Mouse (Mus musculus): ENCODE data around the gene Dpp7. TPM values are rescaled to one million over a fixed set of nuclear protein-coding genes. Genes with fewer than 3 reads are reported as not detected.

Gene Dpp7
- total and polyA plus RNA-seq, 2 experiments from 2014 or later, result 4.6 to 13.2 TPM

DNA sequence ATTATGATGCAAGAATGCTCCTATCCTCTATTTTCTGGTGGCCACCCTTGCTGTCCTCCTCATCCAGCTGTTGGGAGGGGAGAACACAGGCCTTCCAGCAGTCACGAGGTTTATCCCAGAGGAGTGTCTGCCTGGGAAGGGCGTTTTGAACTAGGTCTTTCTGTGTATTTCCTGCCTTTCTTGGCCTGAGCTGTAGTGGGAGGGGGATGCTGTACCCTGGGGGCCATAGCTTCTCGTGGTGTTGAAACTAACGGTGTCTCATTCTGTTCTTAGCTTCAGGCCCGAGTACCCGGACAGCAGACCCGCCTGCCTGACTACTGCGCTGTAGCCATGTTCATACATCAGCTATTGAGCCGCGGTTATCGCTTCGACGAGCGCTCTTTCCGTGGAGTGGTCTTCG lies 44.1 kb upstream of the Dpp7 start:
- Histone ChIP-seq H3K27me3 (ENCODE audit: control insufficient read depth, insufficient read depth, low read length) (peaks cover 95% of the 10 kb centered on the region), H3K36me3 (replicated peaks; ENCODE audit: control insufficient read depth, insufficient read depth, low read length) (no peaks in the 10 kb centered on the region), H3K27ac (ENCODE audit: low read depth) (no peak overlapping the region), H3K4me1 (ENCODE audit: control insufficient read depth, insufficient read depth) (no peaks in the 10 kb centered on the region), H3K4me3 (ENCODE audit: low read depth, low read length) (peak overlapping the region; percentile 22), H3K9me3 (replicated peaks; ENCODE audit: control insufficient read depth, low read length) (no peaks in the 10 kb centered on the region), H3K4me2 (ENCODE audit: low read depth, low read length) (peak overlapping the region; percentile 36), H3K9ac (replicated peaks; ENCODE audit: low read depth, low read length) (no peak overlapping the region)
- DNase-seq (ENCODE audit: low spot score), result peak; percentile 7
- 20% methylated on average over 16 of the region's 16 CpGs for WGBS
- no peak for TF ChIP-seq EP300 (IDR thresholded peaks at IDR 0.05; ENCODE audit: low read depth)
- no peak for TF ChIP-seq CTCF (IDR thresholded peaks at IDR 0.05; ENCODE audit: low read depth)
- ATAC-seq (ENCODE audit: insufficient read depth, low read depth), result no peak

DNA sequence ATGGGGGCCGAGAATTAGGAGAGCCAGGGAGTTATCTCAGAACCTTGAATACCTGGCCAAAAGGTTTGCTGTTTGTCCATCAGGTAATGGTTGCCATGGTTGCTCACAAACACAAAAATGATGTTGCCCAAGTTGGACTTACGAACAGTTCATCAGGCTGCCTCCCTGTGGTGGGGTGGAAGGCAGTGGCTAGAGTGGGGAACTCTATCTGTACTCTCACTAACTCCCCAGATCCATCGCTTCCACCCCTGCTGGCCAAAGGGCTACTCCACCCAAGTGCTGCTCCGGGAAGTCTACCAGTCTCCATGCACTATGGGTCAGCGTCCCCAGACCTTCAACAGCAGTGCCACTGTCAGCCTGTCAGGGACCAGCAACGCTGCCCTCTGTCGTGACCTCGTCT lies 42.9 kb upstream of the Dpp7 start, which contains the start of gene Npdc1:
Gene Npdc1 (plus strand): TSS at position 301 of the 400 bp plus-strand sequence.
- H3K4me1 ChIP-seq (ENCODE audit: control insufficient read depth, insufficient read depth), result peaks cover 5% of the 10 kb centered on the region; the same call in 1 of the 2 replicates
- no peaks in the 10 kb centered on the region for H3K36me3 ChIP-seq (replicated peaks; ENCODE audit: control insufficient read depth, insufficient read depth, low read length)
- WGBS, result 54% methylated on average over 8 of the region's 8 CpGs
- no peak within 1 kb of the TSS for H3K9ac ChIP-seq (replicated peaks; ENCODE audit: low read depth, low read length)
- H3K27ac ChIP-seq (ENCODE audit: low read depth), result no peak within 1 kb of the TSS
- TF ChIP-seq CTCF (IDR thresholded peaks at IDR 0.05; ENCODE audit: low read depth), result no peak
- TF ChIP-seq EP300 (IDR thresholded peaks at IDR 0.05; ENCODE audit: low read depth), result no peak
- H3K9me3 ChIP-seq (replicated peaks; ENCODE audit: control insufficient read depth, low read length), result no peaks in the 10 kb centered on the region
- no peak within 1 kb of the TSS for H3K4me2 ChIP-seq (ENCODE audit: low read depth, low read length)
- H3K27me3 ChIP-seq (ENCODE audit: control insufficient read depth, insufficient read depth, low read length), result peaks cover 100% of the 10 kb centered on the region
- H3K4me3 ChIP-seq (ENCODE audit: low read depth, low read length), result no peak within 1 kb of the TSS
- no peak for ATAC-seq (ENCODE audit: insufficient read depth, low read depth)
- no peak for DNase-seq (ENCODE audit: low spot score)

DNA sequence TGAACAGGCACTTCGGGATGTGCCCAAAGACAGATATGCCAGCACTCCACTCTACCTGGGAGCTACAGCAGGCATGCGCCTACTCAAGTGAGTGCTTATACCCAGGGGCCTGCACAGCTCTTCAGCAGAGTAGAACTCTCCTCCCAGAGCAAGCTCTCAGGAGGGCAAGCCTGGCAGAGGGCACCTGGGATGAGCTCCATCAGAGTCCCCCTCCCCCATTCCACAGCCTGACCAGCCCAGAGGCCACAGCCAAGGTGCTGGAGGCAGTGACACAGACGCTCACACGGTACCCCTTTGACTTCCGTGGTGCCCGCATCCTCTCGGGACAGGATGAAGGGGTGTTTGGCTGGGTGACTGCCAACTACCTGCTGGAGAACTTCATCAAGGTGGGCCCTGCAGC lies 41.9 kb upstream of the Dpp7 start:
- H3K9ac ChIP-seq (replicated peaks; ENCODE audit: low read depth, low read length), result no peak overlapping the region
- H3K4me3 ChIP-seq (ENCODE audit: low read depth, low read length), result no peak overlapping the region
- H3K9me3 ChIP-seq (replicated peaks; ENCODE audit: control insufficient read depth, low read length), result no peaks in the 10 kb centered on the region
- no peak for ATAC-seq (ENCODE audit: insufficient read depth, low read depth)
- TF ChIP-seq EP300 (IDR thresholded peaks at IDR 0.05; ENCODE audit: low read depth), result no peak
- no peak for TF ChIP-seq CTCF (IDR thresholded peaks at IDR 0.05; ENCODE audit: low read depth)
- peaks cover 5% of the 10 kb centered on the region; the same call in 1 of the 2 replicates for H3K4me1 ChIP-seq (ENCODE audit: control insufficient read depth, insufficient read depth)
- H3K27me3 ChIP-seq (ENCODE audit: control insufficient read depth, insufficient read depth, low read length), result peaks cover 94% of the 10 kb centered on the region
- WGBS, result 89% methylated on average over 7 of the region's 7 CpGs
- H3K4me2 ChIP-seq (ENCODE audit: low read depth, low read length), result no peak overlapping the region
- H3K27ac ChIP-seq (ENCODE audit: low read depth), result no peak overlapping the region
- H3K36me3 ChIP-seq (replicated peaks; ENCODE audit: control insufficient read depth, insufficient read depth, low read length), result no peaks in the 10 kb centered on the region
- DNase-seq (ENCODE audit: low spot score), result no peak

DNA sequence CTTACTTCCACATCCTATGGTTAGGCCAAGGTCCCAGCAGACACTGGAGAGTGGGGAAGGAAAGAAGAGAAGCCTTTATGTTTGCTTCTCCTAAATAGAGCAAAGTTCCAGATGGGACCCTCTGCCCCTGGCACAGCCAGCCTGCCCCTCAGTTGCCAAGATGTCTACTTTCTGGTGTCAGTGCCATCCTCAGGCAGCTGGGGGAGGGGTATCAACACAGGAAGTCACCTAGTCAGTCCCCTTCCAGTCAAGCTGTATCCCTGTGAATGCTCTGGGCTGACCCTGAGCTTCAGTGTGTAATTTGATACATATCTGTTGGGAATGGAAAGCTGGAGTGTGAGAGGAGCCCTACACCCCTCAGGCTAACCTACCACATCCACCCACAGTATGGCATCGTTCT lies 40.9 kb upstream of the Dpp7 start:
- Histone ChIP-seq H3K4me1 (ENCODE audit: control insufficient read depth, insufficient read depth) (peaks cover 5% of the 10 kb centered on the region; the same call in 1 of the 2 replicates), H3K9me3 (replicated peaks; ENCODE audit: control insufficient read depth, low read length) (no peaks in the 10 kb centered on the region), H3K27ac (ENCODE audit: low read depth) (no peak overlapping the region), H3K4me2 (ENCODE audit: low read depth, low read length) (no peak overlapping the region), H3K27me3 (ENCODE audit: control insufficient read depth, insufficient read depth, low read length) (peaks cover 87% of the 10 kb centered on the region), H3K36me3 (replicated peaks; ENCODE audit: control insufficient read depth, insufficient read depth, low read length) (no peaks in the 10 kb centered on the region), H3K4me3 (ENCODE audit: low read depth, low read length) (no peak overlapping the region), H3K9ac (replicated peaks; ENCODE audit: low read depth, low read length) (no peak overlapping the region)
- WGBS, result 57% methylated on average over 1 of the region's 1 CpGs
- no peak for ATAC-seq (ENCODE audit: insufficient read depth, low read depth)
- TF ChIP-seq EP300 (IDR thresholded peaks at IDR 0.05; ENCODE audit: low read depth), result no peak
- no peak for TF ChIP-seq CTCF (IDR thresholded peaks at IDR 0.05; ENCODE audit: low read depth)
- no peak for DNase-seq (ENCODE audit: low spot score)

DNA sequence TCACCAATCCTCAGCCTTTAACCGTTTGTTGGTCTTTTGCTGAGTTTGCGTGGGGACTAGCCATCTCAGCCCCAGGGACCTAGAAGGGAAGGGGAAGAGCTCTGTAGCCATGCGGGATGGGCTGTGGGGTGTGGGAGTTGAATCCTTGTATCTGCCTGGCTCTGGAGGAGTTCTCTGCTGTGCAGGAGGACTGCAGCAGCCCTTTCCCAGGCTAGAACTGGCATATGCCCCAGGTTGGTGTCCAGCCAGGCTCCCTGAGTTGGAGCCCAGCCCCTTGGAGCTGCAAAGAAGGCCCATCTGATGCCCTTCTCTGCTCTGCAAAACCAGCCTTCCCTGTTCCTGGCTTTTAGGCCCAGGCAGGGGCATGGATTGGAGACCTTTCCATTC lies 40.4 kb upstream of the Dpp7 start:
- Histone ChIP-seq H3K36me3 (replicated peaks; ENCODE audit: control insufficient read depth, insufficient read depth, low read length) (no peaks in the 10 kb centered on the region), H3K27me3 (ENCODE audit: control insufficient read depth, insufficient read depth, low read length) (peaks cover 83% of the 10 kb centered on the region), H3K4me2 (ENCODE audit: low read depth, low read length) (peak overlapping the region; percentile 60), H3K4me3 (ENCODE audit: low read depth, low read length) (peak overlapping the region; percentile 42), H3K9ac (replicated peaks; ENCODE audit: low read depth, low read length) (no peak overlapping the region), H3K4me1 (ENCODE audit: control insufficient read depth, insufficient read depth) (peaks cover 5% of the 10 kb centered on the region; the same call in 1 of the 2 replicates), H3K27ac (ENCODE audit: low read depth) (no peak overlapping the region), H3K9me3 (replicated peaks; ENCODE audit: control insufficient read depth, low read length) (no peaks in the 10 kb centered on the region)
- DNase-seq (ENCODE audit: low spot score), result no peak
- no peak for TF ChIP-seq EP300 (IDR thresholded peaks at IDR 0.05; ENCODE audit: low read depth)
- no peak for ATAC-seq (ENCODE audit: insufficient read depth, low read depth)
- 24% methylated on average over 3 of the region's 3 CpGs for WGBS

Data from heart, postnatal 0 days (tissue).